Mouse (Mus musculus): Measurements from ENCODE around the gene Ubtd1. TPM values are rescaled to one million over a fixed set of nuclear protein-coding genes. Genes with fewer than 3 reads are reported as not detected.
"Not testable (repeated sequence)": the region's sequence is repeated elsewhere in the genome, so short reads cannot be mapped to it uniquely, and the experiment has no call there.

Ubtd1 gene
- polyA plus RNA-seq, 1 experiment from 2014 or later: 6.9 TPM

GRCm38 (mm10) chr19:42079006-42079405, 97.4 kb downstream of the Ubtd1 start:
- H3K9ac ChIP-seq (ENCODE audit: low read length): no peak overlapping the region
- no peak overlapping the region for H3K4me3 ChIP-seq (ENCODE audit: low read depth, low read length)
- no peaks in the 10 kb centered on the region for H3K4me1 ChIP-seq (ENCODE audit: control insufficient read depth, insufficient read depth, low read length)
- H3K36me3 ChIP-seq (ENCODE audit: control insufficient read depth, insufficient read depth, low read length): peaks cover 8% of the 10 kb centered on the region; the same call in 1 of the 2 replicates
- 94% methylated on average over 12 of the region's 12 CpGs for WGBS
- ATAC-seq (ENCODE audit: low FRiP score): no peak
- H3K27ac ChIP-seq (ENCODE audit: low read depth, low read length): no peak overlapping the region
- DNase-seq (ENCODE audit: low spot score, missing footprints): no peak
- H3K9me3 ChIP-seq (ENCODE audit: control insufficient read depth, low read length): no peaks in the 10 kb centered on the region
- no peak overlapping the region for H3K4me2 ChIP-seq
- no peaks in the 10 kb centered on the region for H3K27me3 ChIP-seq (ENCODE audit: control insufficient read depth, insufficient read depth, low read length)

GRCm38 (mm10) chr19:42079950-42080349, 98.4 kb downstream of the Ubtd1 start:
- ATAC-seq (ENCODE audit: low FRiP score) (no peak), DNase-seq (ENCODE audit: low spot score, missing footprints) (no peak)
- 76% methylated on average over 5 of the region's 5 CpGs for WGBS
- Histone ChIP-seq H3K4me3 (ENCODE audit: low read depth, low read length) (no peak overlapping the region), H3K27ac (ENCODE audit: low read depth, low read length) (no peak overlapping the region), H3K36me3 (ENCODE audit: control insufficient read depth, insufficient read depth, low read length) (peaks cover 8% of the 10 kb centered on the region; the same call in 1 of the 2 replicates), H3K9me3 (ENCODE audit: control insufficient read depth, low read length) (no peaks in the 10 kb centered on the region), H3K4me2 (no peak overlapping the region), H3K4me1 (ENCODE audit: control insufficient read depth, insufficient read depth, low read length) (no peaks in the 10 kb centered on the region), H3K9ac (ENCODE audit: low read length) (no peak overlapping the region), H3K27me3 (ENCODE audit: control insufficient read depth, insufficient read depth, low read length) (no peaks in the 10 kb centered on the region)

- no peak overlapping the region for H3K9ac ChIP-seq (ENCODE audit: low read length)
- 80% methylated on average over 11 of the region's 11 CpGs for WGBS
- H3K27me3 ChIP-seq (ENCODE audit: control insufficient read depth, insufficient read depth, low read length): no peaks in the 10 kb centered on the region
- no peak overlapping the region for H3K4me2 ChIP-seq
- no peaks in the 10 kb centered on the region for H3K9me3 ChIP-seq (ENCODE audit: control insufficient read depth, low read length)
- peaks cover 1% of the 10 kb centered on the region; the same call in 1 of the 2 replicates for H3K4me1 ChIP-seq (ENCODE audit: control insufficient read depth, insufficient read depth, low read length)
- no peak overlapping the region for H3K4me3 ChIP-seq (ENCODE audit: low read depth, low read length)
- ATAC-seq (ENCODE audit: low FRiP score): no peak
- no peak for DNase-seq (ENCODE audit: low spot score, missing footprints)
- H3K27ac ChIP-seq (ENCODE audit: low read depth, low read length): no peak overlapping the region
- peaks cover 6% of the 10 kb centered on the region; the same call in 1 of the 2 replicates for H3K36me3 ChIP-seq (ENCODE audit: control insufficient read depth, insufficient read depth, low read length)
Measured at GRCm38 (mm10) chr19:42080469-42080868, 98.9 kb downstream of the Ubtd1 start.

- not testable (repeated sequence) for ATAC-seq (ENCODE audit: low FRiP score); H3K9me3 ChIP-seq (ENCODE audit: control insufficient read depth, low read length); H3K27ac ChIP-seq (ENCODE audit: low read depth, low read length); H3K9ac ChIP-seq (ENCODE audit: low read length); H3K4me2 ChIP-seq; DNase-seq (ENCODE audit: low spot score, missing footprints); H3K27me3 ChIP-seq (ENCODE audit: control insufficient read depth, insufficient read depth, low read length); H3K4me3 ChIP-seq (ENCODE audit: low read depth, low read length); H3K36me3 ChIP-seq (ENCODE audit: control insufficient read depth, insufficient read depth, low read length); H3K4me1 ChIP-seq (ENCODE audit: control insufficient read depth, insufficient read depth, low read length)
- 92% methylated on average over 5 of the region's 5 CpGs for WGBS
Measured at GRCm38 (mm10) chr19:42081613-42082012, 100.0 kb downstream of the Ubtd1 start.

Other genes with a start within 250 kb of the Ubtd1 start
- 8.8 and 10.2 TPM in 2 replicates for gene Slit1, start 238.1 kb upstream of the Ubtd1 start, polyA plus RNA-seq (2014; fragmentation: Nextera tagmentation; extraction: Ambion mirVana)
- gene Arhgap19, start 179.7 kb upstream of the Ubtd1 start, polyA plus RNA-seq (2014; fragmentation: Nextera tagmentation; extraction: Ambion mirVana): 36.6 and 38.8 TPM in 2 replicates
- 9.7 and 10.1 TPM in 2 replicates for gene Frat1, start 151.8 kb upstream of the Ubtd1 start, polyA plus RNA-seq (2014; fragmentation: Nextera tagmentation; extraction: Ambion mirVana)
- gene Frat2, start 133.6 kb upstream of the Ubtd1 start, polyA plus RNA-seq (2014; fragmentation: Nextera tagmentation; extraction: Ambion mirVana): 6.6 and 7.2 TPM in 2 replicates
- gene Rrp12, start 85.6 kb upstream of the Ubtd1 start, polyA plus RNA-seq (2014; fragmentation: Nextera tagmentation; extraction: Ambion mirVana): 13.2 and 14.7 TPM in 2 replicates
- 730 and 785 TPM in 2 replicates for gene Pgam1, start 69.8 kb upstream of the Ubtd1 start, polyA plus RNA-seq (2014; fragmentation: Nextera tagmentation; extraction: Ambion mirVana)
- 75.0 and 82.1 TPM in 2 replicates for gene Exosc1, start 48.3 kb upstream of the Ubtd1 start, polyA plus RNA-seq (2014; fragmentation: Nextera tagmentation; extraction: Ambion mirVana)
- gene Zdhhc16, start 48.3 kb upstream of the Ubtd1 start, polyA plus RNA-seq (2014; fragmentation: Nextera tagmentation; extraction: Ambion mirVana): 64.0 and 64.7 TPM in 2 replicates
- 27.0 and 33.4 TPM in 2 replicates for gene Mms19, start 606 bp upstream of the Ubtd1 start, polyA plus RNA-seq (2014; fragmentation: Nextera tagmentation; extraction: Ambion mirVana)
- gene Ankrd2, start 54.2 kb downstream of the Ubtd1 start, polyA plus RNA-seq (2014; fragmentation: Nextera tagmentation; extraction: Ambion mirVana): not detected in 2 replicates
- gene Hoga1, start 63.8 kb downstream of the Ubtd1 start, polyA plus RNA-seq (2014; fragmentation: Nextera tagmentation; extraction: Ambion mirVana): 0.80 and 1.2 TPM in 2 replicates
- 0.10 TPM in 1 of 2 replicates, not detected in the other for gene 4933411K16Rik, start 70.5 kb downstream of the Ubtd1 start, polyA plus RNA-seq (2014; fragmentation: Nextera tagmentation; extraction: Ambion mirVana)
- gene Morn4, start 104.6 kb downstream of the Ubtd1 start, polyA plus RNA-seq (2014; fragmentation: Nextera tagmentation; extraction: Ambion mirVana): 65.1 and 65.6 TPM in 2 replicates
- gene Pi4k2a, start 108.7 kb downstream of the Ubtd1 start, polyA plus RNA-seq (2014; fragmentation: Nextera tagmentation; extraction: Ambion mirVana): 19.9 and 22.1 TPM in 2 replicates
- 11.1 and 12.9 TPM in 2 replicates for gene Avpi1, start 147.3 kb downstream of the Ubtd1 start, polyA plus RNA-seq (2014; fragmentation: Nextera tagmentation; extraction: Ambion mirVana)
- gene Marveld1, start 165.6 kb downstream of the Ubtd1 start, polyA plus RNA-seq (2014; fragmentation: Nextera tagmentation; extraction: Ambion mirVana): 5.3 and 5.9 TPM in 2 replicates
- 15.6 and 16.2 TPM in 2 replicates for gene Zfyve27, start 182.2 kb downstream of the Ubtd1 start, polyA plus RNA-seq (2014; fragmentation: Nextera tagmentation; extraction: Ambion mirVana)
- 0.11 and 0.14 TPM in 2 replicates for gene Sfrp5, start 220.5 kb downstream of the Ubtd1 start, polyA plus RNA-seq (2014; fragmentation: Nextera tagmentation; extraction: Ambion mirVana)